In genomic region chr1:64625214-64625613, GRCm38 (mm10) we compare ENCODE assay signal across 21 mouse cellular contexts. TPM values are rescaled to one million over a fixed set of nuclear protein-coding genes. Genes with fewer than 3 reads are reported as not detected.
A peak's percentile ranks its signal among the peaks of the same experiment; 100 is the strongest.
DNase-seq lines count a peak whose midpoint lies in the region; ATAC-seq lines count a peak whose summit lies in the region.
"Had no signal": no experiment of that assay in that cellular context is flagged by ENCODE, and none has a peak within 500 bp of the region (broad histone marks: within the 10 kb centered on the region; RNA-seq: fewer than 3 reads in every experiment).

No protein-coding gene starts in this region.

- intact Hi-C loops in heart, postnatal 14 days (cut with DNase I) = no loop called here

- H3K27ac ChIP-seq in heart, embryonic 10.5 days = no peak overlapping the region
- H3K27ac ChIP-seq in intestine, embryonic 14.5 days (ENCODE audit: low read depth) = no peak overlapping the region
- H3K27ac ChIP-seq in intestine, embryonic 16.5 days (ENCODE audit: low read length) = no peak overlapping the region

- no peak overlapping the region for H3K9ac ChIP-seq in intestine, embryonic 14.5 days (ENCODE audit: low read length)
- H3K9ac ChIP-seq in intestine, embryonic 16.5 days (ENCODE audit: low read depth, low read length) = no peak overlapping the region

- no peak for ATAC-seq in intestine, embryonic 14.5 days (replicated peaks; ENCODE audit: low FRiP score, low TSS enrichment, low read depth)
- no peak for ATAC-seq in intestine, embryonic 16.5 days
- ATAC-seq: activated CD4-positive, CD25-positive, alpha-beta regulatory T cell, adult 4 months; CD4-positive, CD25-positive, alpha-beta regulatory T cell, adult 4 months; Patski had no signal

- H3K9me3 ChIP-seq in heart, embryonic 10.5 days = no peaks in the 10 kb centered on the region
- no peaks in the 10 kb centered on the region for H3K9me3 ChIP-seq in intestine, embryonic 14.5 days (ENCODE audit: control insufficient read depth, low read length)
- H3K9me3 ChIP-seq in intestine, embryonic 16.5 days (ENCODE audit: control insufficient read depth, low read length) = no peaks in the 10 kb centered on the region
- H3K9me3 ChIP-seq: G1E had no signal

- no peak overlapping the region for H3K4me3 ChIP-seq in heart, embryonic 10.5 days
- no peak overlapping the region for H3K4me3 ChIP-seq in intestine, embryonic 14.5 days (ENCODE audit: low read depth, low read length)
- H3K4me3 ChIP-seq in intestine, embryonic 16.5 days (ENCODE audit: low read length) = no peak overlapping the region

- no peak overlapping the region for H3K4me2 ChIP-seq in intestine, embryonic 14.5 days (ENCODE audit: low read length)
- no peak overlapping the region for H3K4me2 ChIP-seq in intestine, embryonic 16.5 days (ENCODE audit: low read depth, low read length)

- H3K27me3 ChIP-seq in heart, embryonic 10.5 days (ENCODE audit: insufficient read depth, poor library complexity, severe bottlenecking) = no peaks in the 10 kb centered on the region
- H3K27me3 ChIP-seq in intestine, embryonic 14.5 days (replicated peaks; ENCODE audit: control insufficient read depth, insufficient read depth, low read length) = no peaks in the 10 kb centered on the region
- H3K27me3 ChIP-seq in intestine, embryonic 16.5 days (replicated peaks; ENCODE audit: control insufficient read depth, insufficient read depth, low read length) = no peaks in the 10 kb centered on the region
- H3K27me3 ChIP-seq: CH12.LX, Patski had no signal

- H3K36me3 ChIP-seq in heart, embryonic 10.5 days = no peaks in the 10 kb centered on the region
- no peaks in the 10 kb centered on the region for H3K36me3 ChIP-seq in intestine, embryonic 14.5 days (ENCODE audit: control insufficient read depth, insufficient read depth, low read length)
- H3K36me3 ChIP-seq in intestine, embryonic 16.5 days (ENCODE audit: control insufficient read depth, insufficient read depth, low read length) = no peaks in the 10 kb centered on the region

- DNase-seq in heart, adult 11 months = peak; percentile 66
- DNase-seq in heart, postnatal 4 days = no peak
- DNase-seq in heart, embryonic 10.5 days (ENCODE audit: low spot score) = peak; percentile 65
- DNase-seq in heart, postnatal 14 days = no peak
- DNase-seq in intestine, embryonic 14.5 days (ENCODE audit: low spot score) = peak; percentile 3
- DNase-seq: adrenal gland, adult 2 months; adrenal gland, adult 8-10 months; adrenal gland, postnatal 10 days; adrenal gland, postnatal 14 days; adrenal gland, postnatal 25 days; adrenal gland, postnatal 36 days; B cell, adult 2 months; cerebellum, adult 11 months; cerebellum, adult 11-12 months; cerebellum, adult 18-20 months had no signal

- H3K4me1 ChIP-seq in heart, embryonic 10.5 days = no peaks in the 10 kb centered on the region; the same call in 1 of the 2 replicates
- H3K4me1 ChIP-seq in intestine, embryonic 14.5 days (replicated peaks; ENCODE audit: control insufficient read depth, insufficient read depth, low read length) = no peaks in the 10 kb centered on the region
- H3K4me1 ChIP-seq in intestine, embryonic 16.5 days (ENCODE audit: control insufficient read depth, insufficient read depth, low read length) = no peaks in the 10 kb centered on the region

RNA-seq across cellular contexts. Expression of gene Mettl21a, which starts 8.2 kb away (rescaled TPM):
- total RNA-seq in heart, postnatal 4 days (2021) = 1 to 10 TPM; 6.5 to 8.1 TPM
- 14.7 and 14.9 TPM in 2 replicates for polyA plus RNA-seq in heart, embryonic 10.5 days (2016; fragmentation: Nextera tagmentation; extraction: Ambion mirVana)
- 1 to 10 TPM; 6.4 to 8.4 TPM for total RNA-seq in heart, postnatal 14 days (2021)
- 17.7 and 21.2 TPM in 2 replicates for polyA plus RNA-seq in intestine, embryonic 14.5 days (2014; fragmentation: Nextera tagmentation; extraction: Ambion mirVana)
- 17.1 and 19.5 TPM in 2 replicates for polyA plus RNA-seq in intestine, embryonic 16.5 days (2015; fragmentation: Nextera tagmentation; extraction: Ambion mirVana)

Comparison
In these comparisons a context has a peak if more than half of its experiments do, and no peak if none do; other contexts are left out.
1. DNase-seq: peak in heart, adult 11 months (single experiment), heart, embryonic 10.5 days (single experiment) and intestine, embryonic 14.5 days (single experiment); none in heart, postnatal 4 days (single experiment) and heart, postnatal 14 days (0 of 2).